Mouse (Mus musculus) gastrocnemius, postnatal 14 days (tissue): ENCODE data around the gene Slc28a2. TPM values are rescaled to one million over a fixed set of nuclear protein-coding genes. Genes with fewer than 3 reads are reported as not detected.
"Not testable (repeated sequence)": the region's sequence is repeated elsewhere in the genome, so short reads cannot be mapped to it uniquely, and the experiment has no call there.

Experiments
- DNase-seq: peaks from one replicate; pipeline ENCODE4 v3.0.0; 2021; ENCODE audit warnings: mixed read lengths
- intact Hi-C: fragments of 180-260 bp; cut with DNase I; formaldehyde crosslinking; loops from one replicate; pipeline ENCODE4 v1.15.1; 2025; ENCODE audit warnings: low total_unique reads
- total RNA-seq, 2 experiments: library from RNA; stranded (reverse); gene quantifications; 2 replicates each; pipeline ENCODE4 v1.2.3; 2021

Gene Slc28a2
- total RNA-seq, 2 experiments from 2014 or later, result 6.0 to 6.5 TPM

DNA sequence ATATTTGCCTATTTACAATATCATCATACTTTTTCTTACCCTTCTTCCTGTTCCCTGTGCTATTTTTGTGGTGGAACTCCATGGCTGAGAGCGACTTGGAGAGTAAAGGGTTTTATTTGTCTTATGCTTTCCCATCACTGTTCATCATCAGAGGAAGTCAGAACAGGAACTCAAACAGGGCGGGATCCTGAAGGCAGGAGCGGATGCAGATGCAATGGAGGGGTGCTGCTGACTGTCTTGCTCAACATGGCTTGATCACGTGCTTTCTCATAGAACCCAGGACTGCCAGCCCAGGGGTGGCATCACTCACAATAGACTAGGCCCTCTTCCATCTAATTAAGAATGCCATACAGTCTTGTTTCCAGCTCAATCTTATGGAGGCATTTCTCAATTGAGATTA, 24.1 kb downstream of the Slc28a2 start:
- DNase-seq, result no peak

DNA sequence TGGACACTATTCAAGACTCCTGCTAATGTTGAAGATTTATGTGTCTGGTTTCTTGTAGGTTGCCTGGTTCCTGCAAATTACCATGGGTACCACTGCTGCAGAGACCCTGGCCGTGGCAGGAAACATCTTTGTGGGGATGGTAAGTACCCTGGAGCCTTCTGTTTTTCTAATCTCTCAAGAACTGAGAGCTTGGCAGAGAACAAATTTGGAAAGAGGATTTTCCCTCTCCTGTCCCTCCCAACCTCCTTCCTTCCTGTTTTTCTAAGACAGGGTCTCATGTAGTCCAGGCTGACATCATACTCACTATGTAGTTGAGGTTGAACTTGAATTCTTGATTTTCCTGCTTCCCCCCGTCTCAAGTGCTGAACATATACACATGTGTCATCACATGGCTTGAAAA, 26.1 kb downstream of the Slc28a2 start:
- intact Hi-C loops, result no loop called here
- no peak for DNase-seq

More for the DNA sequence above, 24.1 kb downstream of the Slc28a2 start:
- intact Hi-C loops, result no loop called here

DNA sequence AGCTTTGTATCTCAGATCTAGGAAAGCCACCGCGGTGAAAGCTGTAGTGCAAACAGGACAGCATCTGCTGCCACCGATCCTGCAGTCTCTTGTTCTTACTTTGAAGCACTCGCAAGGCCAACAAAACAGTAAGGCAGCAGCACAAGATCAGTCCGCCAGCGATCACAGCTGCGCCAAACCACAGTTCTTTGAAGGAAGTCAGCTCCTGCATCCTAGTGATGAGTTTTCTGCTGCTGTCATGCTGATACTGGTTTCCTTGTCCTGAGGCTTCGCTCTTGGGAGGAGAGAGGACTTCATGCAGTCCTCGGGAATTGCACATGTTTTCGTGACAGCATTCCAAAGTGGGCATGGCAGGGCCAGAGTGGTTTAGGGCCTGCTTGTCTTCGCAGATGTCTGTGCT, 40.6 kb downstream of the Slc28a2 start:
- intact Hi-C loops, result loop anchor here (5.0 to 10.0 kb wide), 2 partner anchors 85 to 158 kb away; no protein-coding TSS in a partner anchor
- DNase-seq, result no peak

DNA sequence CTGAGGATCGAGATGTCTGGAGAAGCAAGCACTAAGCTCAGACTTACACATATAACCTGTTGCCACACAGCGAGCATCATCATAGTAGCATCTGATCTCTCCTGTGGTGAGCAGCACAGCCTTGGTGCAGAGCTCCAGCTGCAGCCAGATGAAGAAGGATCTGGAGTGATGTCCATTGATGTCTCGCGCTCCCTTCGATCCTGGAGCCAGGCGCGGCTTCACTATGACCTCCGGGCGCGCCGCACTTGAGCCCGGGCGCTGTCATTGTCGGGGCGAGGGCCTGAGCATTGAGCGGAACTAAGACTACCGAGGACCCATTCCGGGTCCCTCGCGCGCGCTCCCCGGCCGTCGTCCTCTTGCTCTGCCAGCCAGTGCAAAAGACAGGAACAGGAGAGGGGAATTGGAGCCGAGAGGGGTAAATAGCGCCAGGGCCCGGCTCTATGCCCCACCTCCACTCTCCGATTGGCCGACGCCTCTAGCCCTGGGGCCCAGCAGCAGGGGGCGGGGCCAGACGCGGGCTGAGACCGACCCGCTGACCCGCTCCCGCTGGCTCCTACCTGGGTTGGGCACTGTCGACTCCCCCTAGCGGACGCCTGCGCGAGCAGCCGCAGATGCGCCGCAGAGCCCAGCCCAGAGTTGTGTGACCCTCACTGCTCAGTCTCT, 41.2 kb downstream of the Slc28a2 start:
- intact Hi-C loops, result loop anchor here (5.0 to 10.0 kb wide), 2 partner anchors 85 to 157 kb away; no protein-coding TSS in a partner anchor
- peak; percentile 96 for DNase-seq

DNA sequence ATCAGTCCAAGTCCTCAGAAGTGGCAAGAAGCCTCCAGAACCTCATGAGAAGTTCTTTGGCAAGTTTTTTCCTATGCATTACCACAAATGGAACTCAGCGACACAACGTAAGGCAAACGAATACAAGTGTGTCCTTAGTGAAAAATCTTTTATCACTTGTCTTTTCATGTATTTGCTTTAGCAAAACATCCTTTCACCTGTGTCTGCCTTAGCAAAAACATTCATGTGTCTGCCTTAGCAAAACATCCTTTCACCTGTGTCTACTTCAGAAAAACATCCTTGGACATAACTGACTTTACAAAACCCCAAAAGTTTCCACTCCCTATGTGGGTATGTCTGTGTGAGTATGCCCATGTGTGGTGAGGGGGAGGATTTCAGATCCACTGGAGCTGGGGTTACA, 42.9 kb downstream of the Slc28a2 start:
- intact Hi-C loops, result loop anchor here (5.0 to 10.0 kb wide), 2 partner anchors 87 to 156 kb away; no protein-coding TSS in a partner anchor
- DNase-seq, result no peak

DNA sequence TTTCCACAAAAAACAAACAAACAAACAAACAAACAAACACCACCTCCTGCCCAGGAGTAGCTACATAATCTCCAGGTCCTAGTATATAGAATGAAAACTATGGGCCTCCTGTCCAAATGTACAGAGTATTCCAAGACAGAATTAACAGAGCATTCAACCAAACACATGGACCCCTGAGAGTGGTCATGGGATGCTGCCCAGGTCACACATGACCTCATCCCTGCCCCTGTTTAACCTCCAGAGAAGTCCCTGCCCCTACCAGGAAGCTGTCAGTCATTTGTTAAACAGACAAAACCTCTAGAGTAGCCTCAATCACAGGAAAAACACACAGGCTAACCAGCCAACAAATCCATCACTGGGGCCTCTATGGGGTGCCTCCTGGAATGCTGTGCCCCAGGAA, 50.3 kb downstream of the Slc28a2 start:
- no peak for DNase-seq
- intact Hi-C loops, result no loop called here

DNA sequence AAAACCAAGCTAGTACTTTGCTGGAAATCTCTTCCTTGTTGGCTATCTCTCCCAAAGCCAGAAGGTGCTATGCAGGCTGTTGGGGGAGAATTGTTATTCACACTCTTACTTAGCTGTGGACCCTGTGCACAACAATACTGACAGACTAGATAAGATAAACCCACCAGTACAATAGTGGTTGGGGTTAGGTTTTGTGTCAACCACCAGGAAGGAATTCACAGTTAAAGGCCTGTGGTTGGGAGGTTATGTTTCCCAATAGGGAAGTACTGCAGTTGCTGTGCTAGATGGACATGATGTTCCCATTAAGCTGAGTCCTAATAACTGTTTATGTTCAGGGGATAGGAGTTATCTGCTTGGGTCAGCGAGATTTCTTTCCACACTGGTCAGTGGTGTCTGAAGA, 57.5 kb downstream of the Slc28a2 start:
- DNase-seq, intact Hi-C loops: not testable (repeated sequence)

DNA sequence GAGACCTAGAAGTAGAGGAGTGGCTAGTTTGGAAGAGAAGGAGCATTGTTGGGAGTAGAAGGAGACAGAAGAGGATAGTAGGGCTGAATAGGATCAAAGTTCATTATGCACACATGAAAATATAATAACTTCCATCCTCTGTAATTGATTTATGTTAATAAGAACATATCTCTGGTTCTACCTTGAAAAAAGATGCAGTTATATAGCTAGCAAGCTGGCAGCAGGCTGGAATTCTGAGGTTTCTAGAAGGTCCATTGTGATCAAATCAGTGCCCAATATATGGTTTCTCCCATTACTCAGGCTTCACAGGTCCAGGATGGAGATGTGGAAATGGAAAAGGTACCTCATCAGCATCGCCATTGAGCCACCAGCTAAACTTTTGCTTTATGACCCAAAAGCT, 58.4 kb downstream of the Slc28a2 start, which contains the start of gene Gm14085:
Gm14085 (plus strand) TSS at position 301 of the 400 bp plus-strand sequence.
- DNase-seq, result no peak
- intact Hi-C loops, result no loop called here

DNA sequence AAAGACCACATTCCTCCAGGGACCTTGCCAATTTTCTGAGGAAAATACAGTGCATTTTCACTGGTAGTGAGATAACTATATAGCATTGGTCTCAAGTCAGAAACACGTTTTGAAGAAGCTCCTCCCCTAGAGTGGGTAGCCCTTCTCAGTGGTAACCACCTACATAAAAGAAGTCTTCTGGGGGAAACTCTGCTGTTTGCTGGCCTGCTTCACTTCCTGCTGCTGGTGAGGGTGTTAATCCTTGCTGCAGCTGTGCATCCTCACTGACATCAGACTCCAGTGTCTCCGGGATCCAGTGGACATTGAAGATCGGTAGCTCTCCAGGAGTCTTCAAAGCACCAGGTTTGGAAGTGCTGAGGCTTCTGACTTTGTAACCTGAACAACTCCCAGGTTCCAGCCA, 59.4 kb downstream of the Slc28a2 start:
- intact Hi-C loops, DNase-seq: not testable (repeated sequence)

DNA sequence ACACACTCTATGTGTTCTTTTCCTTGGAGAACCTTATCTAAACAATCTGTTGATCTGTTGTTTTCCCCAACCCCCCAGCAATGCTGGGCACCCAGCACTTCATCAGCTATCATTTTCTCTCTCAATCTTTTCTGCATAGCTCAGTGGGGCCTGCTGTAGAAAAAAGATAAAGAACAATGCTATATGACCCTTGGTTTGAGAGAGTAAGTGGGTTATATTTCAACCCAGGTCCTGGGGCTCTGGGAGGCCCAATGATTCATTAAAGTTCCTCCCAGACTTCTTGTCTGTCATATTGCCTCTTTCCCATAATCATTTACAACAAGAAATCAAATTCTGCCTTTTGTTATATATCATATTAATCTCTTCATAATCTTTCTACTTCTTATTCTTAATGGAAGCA, 59.8 kb downstream of the Slc28a2 start:
- DNase-seq, intact Hi-C loops: not testable (repeated sequence)

DNA sequence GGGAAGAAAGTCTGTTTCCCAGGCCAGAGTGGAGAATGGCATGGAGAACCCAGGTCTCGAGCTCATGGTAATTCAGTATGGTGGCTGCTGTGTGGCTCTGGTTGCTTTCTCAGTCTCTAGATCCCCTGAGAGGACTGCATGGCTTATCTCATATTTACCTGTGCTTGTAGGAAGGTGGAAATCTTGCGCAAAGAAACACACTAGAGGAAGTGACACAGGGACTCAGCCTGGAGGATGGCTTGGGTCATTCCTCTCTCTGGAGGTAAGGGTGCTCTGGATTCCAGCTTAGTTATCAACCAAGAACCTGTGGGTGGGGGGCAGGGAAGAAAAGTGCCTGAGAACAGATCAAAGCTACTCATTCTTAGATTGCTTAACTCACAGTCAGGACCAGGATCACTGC, 60.4 kb downstream of the Slc28a2 start:
- intact Hi-C loops, result no loop called here
- DNase-seq, result no peak

Other genes starting within 250 kb of the Slc28a2 start
- gene Patl2, start 240.3 kb upstream of the Slc28a2 start, total RNA-seq, result not detected
- not detected for gene Terb2, start 240.2 kb upstream of the Slc28a2 start, total RNA-seq
- 10 to 100 TPM; 16.9 TPM for gene Sord, start 191.7 kb upstream of the Slc28a2 start, total RNA-seq
- gene Duox2, start 128.0 kb upstream of the Slc28a2 start, total RNA-seq, result under 1 TPM; 0.13 to 0.18 TPM
- not detected for gene Duoxa2, start 127.6 kb upstream of the Slc28a2 start, total RNA-seq
- gene Duoxa1, start 112.7 kb upstream of the Slc28a2 start, total RNA-seq, result under 1 TPM; 0.42 to 0.53 TPM
- under 1 TPM; 0.27 to 0.45 TPM for gene Duox1, start 110.8 kb upstream of the Slc28a2 start, total RNA-seq
- 1 to 10 TPM; 5.1 to 6.0 TPM for gene Shf, start 57.3 kb upstream of the Slc28a2 start, total RNA-seq
- under 1 TPM; 0.10 to 0.20 TPM for gene Gm14085, start 58.5 kb downstream of the Slc28a2 start, total RNA-seq
- gene Gatm, start 184.8 kb downstream of the Slc28a2 start, total RNA-seq, result 10 to 100 TPM; 35.3 to 72.2 TPM
- not detected for gene AA467197, start 210.5 kb downstream of the Slc28a2 start, total RNA-seq